Mouse (Mus musculus): ENCODE data around the gene Ddx19a.
A peak's percentile ranks its signal among the peaks of the same experiment; 100 is the strongest.
"Not testable (repeated sequence)": the region's sequence is repeated elsewhere in the genome, so short reads cannot be mapped to it uniquely, and the experiment has no call there.

The Ddx19a gene

GRCm38 (mm10) chr8:110997547-110998531 is at the start of gene Ddx19a:
Gene Ddx19a, minus strand, starts transcription at chr8:110997800.
- peak; percentile 76 to 81 for DNase-seq (ENCODE audit: low spot score in 2 of 2)

- no peak for DNase-seq (ENCODE audit: low spot score in 2 of 2)
Measured at GRCm38 (mm10) chr8:111044003-111044734, 46.6 kb upstream of the Ddx19a start.

GRCm38 (mm10) chr8:111042546-111042945 is 44.9 kb upstream of the Ddx19a start:
- no peak for DNase-seq (ENCODE audit: low spot score in 2 of 2)

- no peak for DNase-seq (ENCODE audit: low spot score in 2 of 2)
Measured at GRCm38 (mm10) chr8:111036591-111036990, 39.0 kb upstream of the Ddx19a start.

GRCm38 (mm10) chr8:111034276-111034675 is 36.7 kb upstream of the Ddx19a start:
- peak in 1 of 2 experiments; percentile 29 for DNase-seq (ENCODE audit: low spot score in 2 of 2)

- DNase-seq (ENCODE audit: low spot score in 2 of 2): peak; percentile 84 to 93
Measured at GRCm38 (mm10) chr8:111033482-111034215, 36.0 kb upstream of the Ddx19a start.

GRCm38 (mm10) chr8:111032916-111033315 is 35.3 kb upstream of the Ddx19a start, which contains the start of gene Aars:
Gene Aars, plus strand, starts transcription at chr8:111033144.
- DNase-seq (ENCODE audit: low spot score in 2 of 2): no peak

GRCm38 (mm10) chr8:111031572-111031971 is 34.0 kb upstream of the Ddx19a start, which contains the start of gene Ddx19b:
Gene Ddx19b, minus strand, starts transcription at chr8:111031751.
- DNase-seq (ENCODE audit: low spot score in 2 of 2): no peak

- no peak for DNase-seq (ENCODE audit: low spot score in 2 of 2)
Measured at GRCm38 (mm10) chr8:111030045-111030444, 32.4 kb upstream of the Ddx19a start.

- no peak for DNase-seq (ENCODE audit: low spot score in 2 of 2)
Measured at GRCm38 (mm10) chr8:111029589-111029988, 32.0 kb upstream of the Ddx19a start.

- DNase-seq (ENCODE audit: low spot score in 2 of 2): peak; percentile 70 to 77
Measured at GRCm38 (mm10) chr8:111027391-111027937, 29.9 kb upstream of the Ddx19a start.

- DNase-seq (ENCODE audit: low spot score in 2 of 2): not testable (repeated sequence)
Measured at GRCm38 (mm10) chr8:111026609-111027008, 29.0 kb upstream of the Ddx19a start.

GRCm38 (mm10) chr8:111010230-111010991 is 12.8 kb upstream of the Ddx19a start:
- not testable (repeated sequence) for DNase-seq (ENCODE audit: low spot score in 2 of 2)

- DNase-seq (ENCODE audit: low spot score in 2 of 2): no peak
Measured at GRCm38 (mm10) chr8:110996641-110997430, 764 bp downstream of the Ddx19a start.

GRCm38 (mm10) chr8:110990017-110990416 is 7.6 kb downstream of the Ddx19a start:
- no peak for DNase-seq (ENCODE audit: low spot score in 2 of 2)

- no peak for DNase-seq (ENCODE audit: low spot score in 2 of 2)
Measured at GRCm38 (mm10) chr8:110987805-110988744, 9.5 kb downstream of the Ddx19a start.

- DNase-seq (ENCODE audit: low spot score in 2 of 2): no peak
Measured at GRCm38 (mm10) chr8:110981304-110981703, 16.3 kb downstream of the Ddx19a start.

GRCm38 (mm10) chr8:110977987-110978386 is 19.6 kb downstream of the Ddx19a start:
- not testable (repeated sequence) for DNase-seq (ENCODE audit: low spot score in 2 of 2)

- DNase-seq (ENCODE audit: low spot score in 2 of 2): not testable (repeated sequence)
Measured at GRCm38 (mm10) chr8:110976532-110976931, 21.1 kb downstream of the Ddx19a start.
